Mouse (Mus musculus): Measurements from ENCODE around the gene Olfr769.

DNA sequence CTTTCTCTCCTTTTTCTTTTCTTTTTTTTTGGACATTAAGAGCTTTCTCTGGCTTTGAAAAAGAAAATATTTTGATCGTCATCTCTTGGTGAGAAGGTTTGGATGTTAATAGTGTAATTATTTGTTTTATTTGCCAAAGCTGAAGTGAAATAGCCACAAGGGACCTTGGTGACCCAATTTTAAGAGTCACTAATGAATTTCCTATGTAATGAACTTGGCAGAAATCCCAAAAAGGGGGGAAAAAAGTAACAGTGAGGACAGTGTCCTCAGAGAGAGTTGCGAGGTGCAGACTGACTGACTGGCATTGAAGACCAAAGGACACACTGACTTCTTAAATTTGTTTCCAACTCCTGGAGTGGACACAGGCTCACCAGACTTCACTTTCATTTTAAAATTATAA is 21.2 kb upstream of the Olfr769 start, which contains the start of gene Olfr770:
- TF ChIP-seq CTCF (IDR thresholded peaks at IDR 0.05; ENCODE audit: low read depth, low read length) (no peak), POLR2AphosphoS5 (IDR thresholded peaks at IDR 0.05; ENCODE audit: insufficient replicate concordance, low read depth, low read length) (no peak)

All from G1E (cell line).